ENCODE assay signal across 20 mouse cellular contexts in genomic region chr5:64710968-64711367, GRCm38 (mm10).
DNase-seq lines count a peak whose midpoint lies in the region; ATAC-seq and TF ChIP-seq lines count a peak whose summit lies in the region.
"Had no signal": no experiment of that assay in that cellular context is flagged by ENCODE, and none has a peak within 500 bp of the region (broad histone marks: within the 10 kb centered on the region; RNA-seq: fewer than 3 reads in every experiment).

No protein-coding gene starts in this region.

- 0 out of 2 replicates have a peak overlapping the region, but pooled peaks have one; percentile 24 for H3K27ac ChIP-seq in hindbrain, embryonic 10.5 days
- H3K27ac ChIP-seq in hindbrain, embryonic 13.5 days, result no peak overlapping the region
- H3K27ac ChIP-seq in liver, postnatal 0 days (ENCODE audit: low read depth), result peak overlapping the region; percentile 55
- peak overlapping the region; percentile 59 for H3K27ac ChIP-seq in intestine, embryonic 16.5 days (ENCODE audit: low read length)
- H3K27ac ChIP-seq in small intestine, adult 2 months (ENCODE audit: insufficient read depth, low read depth, low read length), result peak overlapping the region; percentile 89
- H3K27ac ChIP-seq: embryonic facial prominence, embryonic 12.5 days; forebrain, embryonic 13.5 days; forebrain, embryonic 15.5 days had no signal

- no peak for TF ChIP-seq EP300 in liver, postnatal 0 days (IDR thresholded peaks at IDR 0.05; ENCODE audit: low read depth)

- TF ChIP-seq POLR2A in small intestine, adult 2 months (IDR thresholded peaks at IDR 0.05; ENCODE audit: low read depth, low read length), result no peak

- no peak for ATAC-seq in hindbrain, embryonic 13.5 days (ENCODE audit: low FRiP score)
- no peak for ATAC-seq in liver, postnatal 0 days
- peak; percentile 54 for ATAC-seq in intestine, embryonic 16.5 days
- ATAC-seq: forebrain, embryonic 13.5 days; forebrain, embryonic 15.5 days had no signal

- no peak overlapping the region for H3K4me3 ChIP-seq in hindbrain, embryonic 10.5 days
- H3K4me3 ChIP-seq in hindbrain, embryonic 13.5 days, result no peak overlapping the region
- H3K4me3 ChIP-seq in liver, postnatal 0 days (ENCODE audit: low read depth, low read length), result no peak overlapping the region
- H3K4me3 ChIP-seq in intestine, embryonic 16.5 days (ENCODE audit: low read length), result no peak overlapping the region
- H3K4me3 ChIP-seq in small intestine, adult 2 months (ENCODE audit: low read depth, low read length), result no peak overlapping the region
- H3K4me3 ChIP-seq: embryonic facial prominence, embryonic 10.5 days; embryonic facial prominence, embryonic 12.5 days; forebrain, embryonic 13.5 days; forebrain, embryonic 15.5 days had no signal

- no peaks in the 10 kb centered on the region for H3K36me3 ChIP-seq in hindbrain, embryonic 10.5 days
- no peaks in the 10 kb centered on the region for H3K36me3 ChIP-seq in hindbrain, embryonic 13.5 days
- no peaks in the 10 kb centered on the region for H3K36me3 ChIP-seq in liver, postnatal 0 days (replicated peaks; ENCODE audit: insufficient read depth, low read length)
- no peaks in the 10 kb centered on the region for H3K36me3 ChIP-seq in intestine, embryonic 16.5 days (ENCODE audit: control insufficient read depth, insufficient read depth, low read length)
- no peaks in the 10 kb centered on the region for H3K36me3 ChIP-seq in small intestine, adult 2 months (ENCODE audit: control insufficient read depth, insufficient read depth, low read length)
- H3K36me3 ChIP-seq: embryonic facial prominence, embryonic 10.5 days; embryonic facial prominence, embryonic 12.5 days; forebrain, embryonic 15.5 days had no signal

- no peak for DNase-seq in hindbrain, embryonic 10.5 days (ENCODE audit: low spot score)
- no peak for DNase-seq in liver, postnatal 0 days
- no peak for DNase-seq in liver
- DNase-seq in gastrocnemius, postnatal 14 days, result no peak
- DNase-seq in cerebellum, adult 9-11 months, result no peak
- DNase-seq: adrenal gland, adult 2 months; adrenal gland, postnatal 10 days; adrenal gland, postnatal 25 days; cerebellum, adult 11 months; cerebellum, adult 18-20 months; cerebellum, adult 8-10 months; cerebellum, postnatal 10 days; cerebellum, postnatal 25 days had no signal

- no peaks in the 10 kb centered on the region for H3K27me3 ChIP-seq in hindbrain, embryonic 10.5 days (ENCODE audit: insufficient read depth, poor library complexity, severe bottlenecking)
- no peaks in the 10 kb centered on the region for H3K27me3 ChIP-seq in hindbrain, embryonic 13.5 days
- no peaks in the 10 kb centered on the region for H3K27me3 ChIP-seq in liver, postnatal 0 days (ENCODE audit: insufficient read depth, low read length)
- H3K27me3 ChIP-seq in intestine, embryonic 16.5 days (replicated peaks; ENCODE audit: control insufficient read depth, insufficient read depth, low read length), result no peaks in the 10 kb centered on the region
- H3K27me3 ChIP-seq in small intestine, adult 2 months (ENCODE audit: control insufficient read depth, insufficient read depth, low read length), result no peaks in the 10 kb centered on the region
- H3K27me3 ChIP-seq: embryonic facial prominence, embryonic 12.5 days; forebrain, embryonic 13.5 days; forebrain, embryonic 15.5 days had no signal

- H3K4me2 ChIP-seq in hindbrain, embryonic 13.5 days, result no peak overlapping the region
- no peak overlapping the region for H3K4me2 ChIP-seq in liver, postnatal 0 days (ENCODE audit: low read depth, low read length)
- 0 out of 2 replicates have a peak overlapping the region, but pooled peaks have one; percentile 19 for H3K4me2 ChIP-seq in intestine, embryonic 16.5 days (ENCODE audit: low read depth, low read length)
- H3K4me2 ChIP-seq: embryonic facial prominence, embryonic 12.5 days; forebrain, embryonic 13.5 days; forebrain, embryonic 15.5 days had no signal

- 97% methylated on average over 4 of the region's 4 CpGs for WGBS in hindbrain, embryonic 10.5 days
- 93% methylated on average over 4 of the region's 4 CpGs for WGBS in hindbrain, embryonic 13.5 days
- 92% methylated on average over 4 of the region's 4 CpGs for WGBS in liver, postnatal 0 days (ENCODE audit: insufficient replicate concordance)
- WGBS in intestine, embryonic 16.5 days, result 75% methylated on average over 4 of the region's 4 CpGs
- 30% methylated on average over 4 of the region's 4 CpGs for WGBS in small intestine, adult 2 months

- TF ChIP-seq CTCF in liver, postnatal 0 days (IDR thresholded peaks at IDR 0.05; ENCODE audit: low read depth), result no peak
- no peak for TF ChIP-seq CTCF in small intestine, adult 2 months (IDR thresholded peaks at IDR 0.05; ENCODE audit: extremely low read depth, insufficient read length, insufficient replicate concordance, low read depth, low read length)

- H3K9me3 ChIP-seq in hindbrain, embryonic 10.5 days, result no peaks in the 10 kb centered on the region
- H3K9me3 ChIP-seq in hindbrain, embryonic 13.5 days, result no peaks in the 10 kb centered on the region
- H3K9me3 ChIP-seq in liver, postnatal 0 days (ENCODE audit: low read length), result no peaks in the 10 kb centered on the region
- peaks cover 2% of the 10 kb centered on the region; the same call in 1 of the 2 replicates for H3K9me3 ChIP-seq in intestine, embryonic 16.5 days (ENCODE audit: control insufficient read depth, low read length)
- H3K9me3 ChIP-seq: embryonic facial prominence, embryonic 10.5 days; embryonic facial prominence, embryonic 12.5 days; forebrain, embryonic 13.5 days; forebrain, embryonic 15.5 days had no signal

- no peak overlapping the region for H3K9ac ChIP-seq in hindbrain, embryonic 13.5 days
- H3K9ac ChIP-seq in liver, postnatal 0 days (replicated peaks), result no peak overlapping the region
- H3K9ac ChIP-seq in intestine, embryonic 16.5 days (ENCODE audit: low read depth, low read length), result no peak overlapping the region
- H3K9ac ChIP-seq: embryonic facial prominence, embryonic 12.5 days; forebrain, embryonic 13.5 days; forebrain, embryonic 15.5 days had no signal

- H3K4me1 ChIP-seq in hindbrain, embryonic 10.5 days (replicated peaks), result peaks cover 40% of the 10 kb centered on the region
- peaks cover 4% of the 10 kb centered on the region; the same call in 1 of the 2 replicates for H3K4me1 ChIP-seq in hindbrain, embryonic 13.5 days (replicated peaks)
- peaks cover 9% of the 10 kb centered on the region; the same call in 1 of the 2 replicates for H3K4me1 ChIP-seq in liver, postnatal 0 days (ENCODE audit: insufficient read depth)
- no peaks in the 10 kb centered on the region; the same call in 1 of the 2 replicates for H3K4me1 ChIP-seq in intestine, embryonic 16.5 days (ENCODE audit: control insufficient read depth, insufficient read depth, low read length)
- H3K4me1 ChIP-seq in small intestine, adult 2 months (ENCODE audit: control insufficient read depth, insufficient read depth, insufficient read length, low read length), result peaks cover 20% of the 10 kb centered on the region
- H3K4me1 ChIP-seq: forebrain, embryonic 15.5 days had no signal

- intact Hi-C loops in gastrocnemius, postnatal 14 days (cut with DNase I; ENCODE audit: low total_unique reads), result no loop called here
